Mouse (Mus musculus) limb, embryonic 13.5 days (tissue): ENCODE measurements at regions not wholly inside any gene's neighbourhood (a gene's known extent, or its start where the extent isn't known, plus 50 kb on each side); places are given as distances from the start of the nearest gene placed in this dataset.

Experiments used
- ATAC-seq: fragments of 200-750 bp; cut with Nextera tagmentation; 2 replicates; pipeline ENCODE4 v1.8.0; 2017; ENCODE audit warnings: low read depth, moderate number of reproducible peaks, moderate TSS enrichment; ENCODE audit not compliant: low FRiP score
- H3K27ac ChIP-seq: fragments of 300-500 bp; sonication (generic); 2 replicates; pipeline ENCODE4 v1.5.1; 2015; ENCODE audit warnings: inconsistent platforms, mild to moderate bottlenecking, moderate library complexity
- H3K27me3 ChIP-seq: fragments of 300-500 bp; sonication (generic); 2 replicates; pipeline ENCODE4 v1.6.1; 2015; ENCODE audit warnings: mild to moderate bottlenecking, inconsistent platforms
- H3K36me3 ChIP-seq: fragments of 300-500 bp; sonication (generic); 2 replicates; pipeline ENCODE4 v1.6.1; 2015; ENCODE audit warnings: inconsistent platforms, mild to moderate bottlenecking, moderate library complexity
- H3K4me1 ChIP-seq: fragments of 300-500 bp; sonication (generic); 2 replicates; pipeline ENCODE4 v1.6.1; 2015; ENCODE audit warnings: inconsistent platforms
- H3K4me2 ChIP-seq: fragments of 300-500 bp; sonication (generic); replicated peaks from 2 replicates; pipeline ENCODE4 v1.6.1; 2015; ENCODE audit warnings: inconsistent platforms, mild to moderate bottlenecking, moderate library complexity
- H3K4me3 ChIP-seq: fragments of 300-500 bp; sonication (generic); 2 replicates; pipeline ENCODE4 v1.5.1; 2015; ENCODE audit warnings: moderate library complexity, mild to moderate bottlenecking, inconsistent platforms
- H3K9ac ChIP-seq: fragments of 300-500 bp; sonication (generic); 2 replicates; pipeline ENCODE4 v1.6.1; 2015; ENCODE audit warnings: mild to moderate bottlenecking, inconsistent platforms
- H3K9me3 ChIP-seq: fragments of 300-500 bp; sonication (generic); 2 replicates; pipeline ENCODE4 v1.6.1; 2016; ENCODE audit warnings: inconsistent platforms
- WGBS: fragments of 180-500 bp; shearing (Covaris S2); methylation state at CpG from one replicate; pipeline ENCODE4 v1.1.7; 2015; 5-methylcytosine and 5-hydroxymethylcytosine counted together

- Histone ChIP-seq H3K27me3 (no peaks in the 10 kb centered on the region), H3K9ac (no peak overlapping the region), H3K4me2 (no peak overlapping the region), H3K4me3 (no peak overlapping the region), H3K4me1 (no peaks in the 10 kb centered on the region), H3K36me3 (no peaks in the 10 kb centered on the region), H3K27ac (no peak overlapping the region), H3K9me3 (no peaks in the 10 kb centered on the region)
- WGBS: 73% methylated on average over 1 of the region's 1 CpGs
- no peak for ATAC-seq
Observed at GRCm38 (mm10) chr8:103425967-103426366, 640.5 kb upstream of the Cdh11 start.

GRCm38 (mm10) chr8:103430874-103431492, 645.5 kb upstream of the Cdh11 start:
- 94% methylated on average over 3 of the region's 3 CpGs for WGBS
- no peak for ATAC-seq
- Histone ChIP-seq H3K27me3 (no peaks in the 10 kb centered on the region), H3K9ac (no peak overlapping the region), H3K4me3 (no peak overlapping the region), H3K4me2 (no peak overlapping the region), H3K36me3 (no peaks in the 10 kb centered on the region), H3K27ac (no peak overlapping the region), H3K4me1 (peaks cover 4% of the 10 kb centered on the region; the same call in 1 of the 2 replicates), H3K9me3 (no peaks in the 10 kb centered on the region)

DNA sequence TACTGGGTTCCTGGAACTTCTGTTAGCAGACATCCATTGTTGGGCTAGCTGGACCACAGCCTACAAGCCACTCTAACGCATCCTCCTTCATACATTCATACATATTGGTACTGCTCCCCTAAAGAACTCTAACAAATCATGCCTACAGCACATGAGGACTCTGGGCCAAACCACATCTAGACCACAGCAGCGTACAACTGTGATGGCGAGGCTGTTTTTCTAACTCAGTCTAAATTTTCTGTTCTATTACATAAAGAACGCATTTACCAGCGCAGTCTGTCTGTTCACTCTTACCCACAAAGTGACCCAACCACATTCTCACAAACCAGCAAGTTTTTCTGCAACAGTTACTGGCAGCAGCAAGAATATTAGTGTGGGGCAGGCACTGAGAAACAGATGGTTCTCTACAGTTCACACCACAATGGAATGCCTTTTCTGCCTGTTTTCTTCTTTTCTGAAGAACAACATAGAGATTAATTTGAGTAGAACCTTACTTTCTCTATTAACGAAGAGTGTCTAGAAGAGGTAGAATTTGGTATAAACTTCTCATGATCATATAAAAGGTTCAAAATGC, 648.2 kb upstream of the Cdh11 start:
- no peak overlapping the region for H3K27ac ChIP-seq
- 83% methylated on average over 6 of the region's 6 CpGs for WGBS
- ATAC-seq: no peak
- H3K36me3 ChIP-seq: no peaks in the 10 kb centered on the region
- no peaks in the 10 kb centered on the region for H3K27me3 ChIP-seq
- no peak overlapping the region for H3K9ac ChIP-seq
- H3K4me3 ChIP-seq: no peak overlapping the region
- H3K9me3 ChIP-seq: no peaks in the 10 kb centered on the region
- H3K4me1 ChIP-seq: peaks cover 4% of the 10 kb centered on the region; the same call in 1 of the 2 replicates
- no peak overlapping the region for H3K4me2 ChIP-seq

DNA sequence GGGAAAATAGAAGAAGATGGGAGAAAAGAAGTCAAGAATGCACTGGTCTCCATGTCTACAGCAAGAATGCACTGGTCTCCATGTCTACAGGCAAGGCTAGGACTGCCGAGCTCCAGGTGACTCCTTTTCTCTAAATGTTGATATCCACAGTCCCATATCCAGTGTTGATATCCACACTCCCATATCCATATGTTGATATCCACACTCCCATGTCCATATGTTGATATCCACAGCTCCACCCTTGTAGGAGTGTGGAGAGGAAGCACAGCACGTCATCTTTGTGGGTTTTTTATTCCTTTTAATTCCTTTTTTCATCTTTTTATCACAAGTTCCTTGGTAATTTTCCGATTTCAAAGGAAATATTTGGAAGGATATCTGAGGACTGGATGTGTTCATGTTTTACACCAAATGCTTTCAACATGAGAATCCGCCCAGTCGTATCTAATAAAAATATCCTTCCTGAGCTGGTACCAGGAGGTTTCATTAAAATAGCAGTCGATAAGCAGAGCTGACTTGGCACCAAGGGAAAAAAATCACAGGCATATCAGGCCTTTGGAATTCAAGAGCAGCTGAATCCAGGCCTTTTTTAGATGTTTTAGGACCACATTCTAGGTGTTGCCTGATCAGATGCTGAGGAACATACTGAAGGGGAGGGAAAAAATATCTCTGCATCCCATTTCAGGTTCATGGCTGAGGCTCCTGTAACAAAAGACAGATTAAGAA, 653.7 kb upstream of the Cdh11 start:
- 71% methylated on average over 6 of the region's 6 CpGs for WGBS
- no peak overlapping the region for H3K9ac ChIP-seq
- ATAC-seq: no peak
- H3K36me3 ChIP-seq: no peaks in the 10 kb centered on the region
- no peaks in the 10 kb centered on the region for H3K27me3 ChIP-seq
- H3K4me1 ChIP-seq: peaks cover 18% of the 10 kb centered on the region; the same call in 1 of the 2 replicates
- H3K27ac ChIP-seq: no peak overlapping the region
- H3K4me2 ChIP-seq: no peak overlapping the region
- no peaks in the 10 kb centered on the region for H3K9me3 ChIP-seq
- H3K4me3 ChIP-seq: no peak overlapping the region

- no peak for ATAC-seq
- 75% methylated on average over 5 of the region's 5 CpGs for WGBS
Observed at GRCm38 (mm10) chr8:103441163-103441562, 655.7 kb upstream of the Cdh11 start.

GRCm38 (mm10) chr8:103442420-103443125, 657.1 kb upstream of the Cdh11 start:
- Histone ChIP-seq H3K9me3 (no peaks in the 10 kb centered on the region), H3K36me3 (no peaks in the 10 kb centered on the region), H3K4me2 (no peak overlapping the region), H3K27ac (peak overlapping the region; percentile 33), H3K4me1 (peaks cover 20% of the 10 kb centered on the region; the same call in 1 of the 2 replicates), H3K4me3 (no peak overlapping the region), H3K9ac (no peak overlapping the region), H3K27me3 (no peaks in the 10 kb centered on the region)
- WGBS: 18% methylated on average over 6 of the region's 6 CpGs
- no peak for ATAC-seq

More at GRCm38 (mm10) chr8:103441163-103441562, 655.7 kb upstream of the Cdh11 start:
- H3K4me2 ChIP-seq: no peak overlapping the region
- H3K4me3 ChIP-seq: no peak overlapping the region
- H3K36me3 ChIP-seq: no peaks in the 10 kb centered on the region
- H3K9me3 ChIP-seq: no peaks in the 10 kb centered on the region
- H3K4me1 ChIP-seq: peaks cover 20% of the 10 kb centered on the region; the same call in 1 of the 2 replicates
- H3K27ac ChIP-seq: no peak overlapping the region
- no peaks in the 10 kb centered on the region for H3K27me3 ChIP-seq
- H3K9ac ChIP-seq: no peak overlapping the region

- ATAC-seq: no peak
- H3K4me3 ChIP-seq: no peak overlapping the region
- no peaks in the 10 kb centered on the region for H3K9me3 ChIP-seq
- H3K4me1 ChIP-seq: peaks cover 20% of the 10 kb centered on the region; the same call in 1 of the 2 replicates
- no peaks in the 10 kb centered on the region for H3K36me3 ChIP-seq
- 73% methylated on average over 7 of the region's 7 CpGs for WGBS
- H3K27ac ChIP-seq: no peak overlapping the region
- H3K4me2 ChIP-seq: no peak overlapping the region
- H3K9ac ChIP-seq: no peak overlapping the region
- no peaks in the 10 kb centered on the region for H3K27me3 ChIP-seq
Observed at GRCm38 (mm10) chr8:103444577-103444976, 656.8 kb upstream of the Cdh5 start.

DNA sequence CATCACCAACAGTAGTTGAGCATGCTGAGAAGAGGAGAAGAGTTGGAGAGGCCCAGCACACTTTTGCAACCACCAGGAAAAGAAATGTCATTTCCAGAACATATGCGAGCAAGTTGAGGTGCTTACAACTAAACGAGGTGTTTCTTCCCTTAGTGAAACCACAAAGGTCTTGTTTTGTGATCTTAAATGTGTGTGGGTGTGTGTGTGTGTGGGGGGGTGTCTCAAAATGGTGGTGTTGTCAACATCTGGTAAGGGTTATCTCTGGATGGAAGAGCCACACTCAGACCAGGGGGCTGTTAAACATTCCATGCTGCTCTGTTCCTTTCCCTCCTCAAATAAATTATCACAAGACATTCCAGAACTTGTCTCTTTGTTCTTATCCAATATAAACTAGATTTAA, 656.0 kb upstream of the Cdh5 start:
- 30% methylated on average over 2 of the region's 2 CpGs for WGBS
- peak; percentile 55; the same call in 1 of the 2 replicates for ATAC-seq

GRCm38 (mm10) chr8:103447916-103448315, 653.5 kb upstream of the Cdh5 start:
- H3K4me2 ChIP-seq: no peak overlapping the region
- no peak overlapping the region for H3K27ac ChIP-seq
- ATAC-seq: no peak
- H3K27me3 ChIP-seq: no peaks in the 10 kb centered on the region
- no peak overlapping the region for H3K4me3 ChIP-seq
- H3K9me3 ChIP-seq: no peaks in the 10 kb centered on the region
- H3K9ac ChIP-seq: no peak overlapping the region
- H3K36me3 ChIP-seq: no peaks in the 10 kb centered on the region
- H3K4me1 ChIP-seq: peaks cover 26% of the 10 kb centered on the region
- 83% methylated on average over 5 of the region's 5 CpGs for WGBS

More for the DNA sequence above, 656.0 kb upstream of the Cdh5 start:
- no peaks in the 10 kb centered on the region for H3K36me3 ChIP-seq
- peaks cover 20% of the 10 kb centered on the region; the same call in 1 of the 2 replicates for H3K4me1 ChIP-seq
- H3K27me3 ChIP-seq: no peaks in the 10 kb centered on the region
- no peak overlapping the region for H3K9ac ChIP-seq
- H3K9me3 ChIP-seq: no peaks in the 10 kb centered on the region
- no peak overlapping the region for H3K4me2 ChIP-seq
- no peak overlapping the region for H3K27ac ChIP-seq
- no peak overlapping the region for H3K4me3 ChIP-seq

GRCm38 (mm10) chr8:103451381-103452018, 649.9 kb upstream of the Cdh5 start:
- Histone ChIP-seq H3K9ac (no peak overlapping the region), H3K9me3 (no peaks in the 10 kb centered on the region), H3K4me3 (no peak overlapping the region), H3K27ac (peak overlapping the region; percentile 44; the same call in 1 of the 2 replicates), H3K4me1 (peaks cover 19% of the 10 kb centered on the region), H3K36me3 (no peaks in the 10 kb centered on the region), H3K4me2 (0 out of 2 replicates have a peak overlapping the region, but pooled peaks have one; percentile 7), H3K27me3 (no peaks in the 10 kb centered on the region)
- 0 out of 2 replicates have a peak, but pooled peaks have one; percentile 36 for ATAC-seq
- 39% methylated on average over 5 of the region's 5 CpGs for WGBS

GRCm38 (mm10) chr8:103457176-103457575, 644.2 kb upstream of the Cdh5 start:
- H3K36me3 ChIP-seq: no peaks in the 10 kb centered on the region
- no peak overlapping the region for H3K9ac ChIP-seq
- H3K27ac ChIP-seq: no peak overlapping the region
- 66% methylated on average over 6 of the region's 6 CpGs for WGBS
- H3K4me2 ChIP-seq: no peak overlapping the region
- no peaks in the 10 kb centered on the region for H3K9me3 ChIP-seq
- peaks cover 11% of the 10 kb centered on the region for H3K4me1 ChIP-seq
- ATAC-seq: no peak
- H3K27me3 ChIP-seq: no peaks in the 10 kb centered on the region
- H3K4me3 ChIP-seq: no peak overlapping the region
